Mouse (Mus musculus) cortical plate, adult 2 months (tissue): ENCODE measurements around the gene Lin52. TPM values are rescaled to one million over a fixed set of nuclear protein-coding genes. Genes with fewer than 3 reads are reported as not detected.
A peak's percentile ranks its signal among the peaks of the same experiment; 100 is the strongest.

Experiments
- H3K27ac ChIP-seq: fragments of 200-500 bp; 2 replicates; pipeline ENCODE4 v1.5.1; 2012; ENCODE audit warnings: low read length, control low read depth, inconsistent platforms; ENCODE audit not compliant: insufficient read depth
- H3K4me1 ChIP-seq: fragments of 200-500 bp; 2 replicates; pipeline ENCODE4 v1.6.1; 2011; ENCODE audit warnings: low read length; ENCODE audit not compliant: control insufficient read depth, insufficient read depth
- H3K4me3 ChIP-seq: fragments of 200-500 bp; 2 replicates; pipeline ENCODE4 v1.5.1; 2011; ENCODE audit warnings: mild to moderate bottlenecking, low read length, control low read depth; ENCODE audit not compliant: insufficient read depth
- CTCF ChIP-seq: fragments of 200-500 bp; IDR thresholded peaks from 2 replicates; pipeline ENCODE4 v1.5.1; 2011; ENCODE audit warnings: mild to moderate bottlenecking, control low read depth, low read length; ENCODE audit not compliant: insufficient read depth; ENCODE audit errors: extremely low read depth
- POLR2A ChIP-seq: fragments of 200-500 bp; IDR thresholded peaks from 2 replicates; pipeline ENCODE4 v1.6.1; 2011; ENCODE audit warnings: mild to moderate bottlenecking, low read length, control low read depth; ENCODE audit not compliant: insufficient read depth; ENCODE audit errors: extremely low read depth
- polyA plus RNA-seq: library from polyadenylated mRNA; depleted of rRNA; stranded (reverse); fragments of >200 nt; gene quantifications from 2 replicates; pipeline ENCODE4 v1.2.3, GENCODE M21; 2012

Lin52 gene
- polyA plus RNA-seq, 1 experiment = 41.0 TPM

DNA sequence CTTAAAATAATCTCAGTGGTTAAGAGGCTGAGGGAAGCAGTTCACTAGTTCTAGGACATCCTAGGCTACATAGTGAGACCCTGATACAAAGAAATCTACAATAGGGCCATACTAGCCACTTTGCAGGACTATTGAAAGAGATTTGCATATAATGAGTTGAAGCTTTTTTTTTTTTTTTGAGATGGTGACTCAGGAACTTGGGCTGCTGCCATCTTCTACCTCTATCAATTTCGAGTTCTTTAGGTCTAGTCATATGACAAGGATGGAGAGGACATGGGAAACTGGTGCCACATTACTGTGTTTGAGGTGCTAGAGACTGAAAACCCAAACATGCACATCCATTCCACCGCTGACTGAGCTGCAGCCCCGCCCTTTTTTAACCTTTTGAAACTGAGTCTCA is 27.2 kb upstream of the Lin52 start:
- Histone ChIP-seq H3K4me3 (no peak overlapping the region), H3K4me1 (no peaks in the 10 kb centered on the region), H3K27ac (no peak overlapping the region)
- TF ChIP-seq CTCF (no peak), POLR2A (no peak)

- no peak for TF ChIP-seq POLR2A
- TF ChIP-seq CTCF = no peak
- no peaks in the 10 kb centered on the region for H3K4me1 ChIP-seq
- no peak overlapping the region for H3K27ac ChIP-seq
- no peak overlapping the region for H3K4me3 ChIP-seq
Measured at GRCm38 (mm10) chr12:84429825-84430224, 21.4 kb upstream of the Lin52 start.

DNA sequence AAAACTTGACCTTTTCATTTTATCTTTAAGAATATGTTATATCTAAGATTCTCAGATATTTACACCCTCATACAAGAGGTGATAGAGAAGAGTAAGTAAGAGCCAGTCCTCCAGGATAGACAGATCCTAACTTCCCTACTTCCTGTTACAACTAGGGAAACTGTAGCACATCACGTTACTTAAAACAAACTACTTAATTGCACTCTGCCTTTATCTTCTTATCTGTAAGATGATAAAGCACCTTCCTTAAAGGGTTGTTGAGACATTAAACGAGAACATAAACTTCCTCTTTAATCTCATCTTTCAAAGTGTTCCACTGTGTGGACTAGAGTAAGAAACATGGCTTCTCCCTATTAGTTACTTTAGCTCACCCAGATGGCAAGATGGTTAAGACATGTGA is 12.5 kb upstream of the Lin52 start:
- H3K4me3 ChIP-seq = no peak overlapping the region

DNA sequence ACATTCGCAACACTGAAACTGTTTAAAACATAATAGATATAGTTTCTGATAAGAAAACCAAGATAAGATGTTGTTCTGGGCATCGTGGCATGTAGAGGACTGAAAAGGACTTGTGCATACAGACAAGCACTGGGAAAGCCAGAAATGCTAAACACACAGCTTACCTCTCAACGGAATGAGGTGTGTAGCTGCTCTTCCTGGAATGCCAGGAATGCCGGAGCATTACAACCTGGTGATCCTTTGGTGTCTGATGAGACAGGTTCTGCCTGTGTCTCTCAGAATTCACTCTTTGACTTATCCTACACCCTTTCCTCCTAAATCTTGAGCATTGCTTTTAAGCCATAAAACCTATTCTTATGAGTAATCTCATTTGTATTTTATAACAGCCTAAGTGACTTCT is 8.7 kb upstream of the Lin52 start:
- no peak for TF ChIP-seq CTCF
- TF ChIP-seq POLR2A = no peak
- Histone ChIP-seq H3K27ac (no peak overlapping the region), H3K4me3 (no peak overlapping the region), H3K4me1 (no peaks in the 10 kb centered on the region)

More for the DNA sequence above, 12.5 kb upstream of the Lin52 start:
- Histone ChIP-seq H3K4me1 (no peaks in the 10 kb centered on the region), H3K27ac (no peak overlapping the region)
- TF ChIP-seq POLR2A (no peak), CTCF (no peak)

DNA sequence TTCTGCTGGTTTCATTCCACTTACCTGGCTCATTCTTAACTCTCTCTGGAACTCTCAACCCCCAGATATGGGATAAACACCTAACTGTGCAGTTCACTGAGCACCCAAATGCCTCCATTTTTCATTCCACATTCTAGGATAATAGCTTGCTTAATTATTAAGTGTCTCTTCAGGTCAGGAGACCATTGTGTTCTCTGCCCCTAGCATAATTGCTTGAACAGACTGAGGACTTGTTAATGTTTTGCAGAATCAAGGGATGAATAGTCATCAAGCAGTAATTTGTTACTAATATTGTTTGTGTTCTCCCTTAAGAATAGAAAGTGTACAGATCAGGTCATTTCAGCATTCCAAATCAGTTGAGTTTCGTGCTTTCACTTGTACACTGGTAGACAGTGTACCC is 3.8 kb upstream of the Lin52 start:
- Histone ChIP-seq H3K4me1 (no peaks in the 10 kb centered on the region), H3K4me3 (no peak overlapping the region), H3K27ac (no peak overlapping the region)
- TF ChIP-seq POLR2A = no peak
- no peak for TF ChIP-seq CTCF

DNA sequence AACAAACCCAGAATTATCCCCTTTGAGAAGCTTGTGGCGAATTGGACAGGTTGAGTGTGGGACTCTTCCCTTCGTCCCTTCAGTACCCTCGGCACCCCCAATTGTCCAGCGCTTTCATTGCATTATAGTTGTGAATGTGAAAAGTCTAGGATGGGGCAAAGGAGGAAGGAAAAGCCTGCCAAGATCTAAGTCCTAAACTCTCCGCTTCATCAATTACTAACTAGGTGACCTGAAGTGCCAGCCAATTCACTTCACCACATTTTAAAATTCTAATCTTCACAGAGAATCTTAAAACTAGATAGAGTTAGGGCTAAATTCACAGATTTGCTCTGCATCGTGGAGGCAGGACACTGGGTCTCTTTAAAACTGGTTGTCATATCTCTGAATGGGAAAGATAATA is 3.0 kb upstream of the Lin52 start:
- TF ChIP-seq POLR2A = no peak
- no peak for TF ChIP-seq CTCF
- H3K4me3 ChIP-seq = no peak overlapping the region
- H3K4me1 ChIP-seq = no peaks in the 10 kb centered on the region
- H3K27ac ChIP-seq = no peak overlapping the region

- Histone ChIP-seq H3K4me3 (peak overlapping the region; percentile 49; the same call in 1 of the 2 replicates), H3K4me1 (no peaks in the 10 kb centered on the region), H3K27ac (no peak overlapping the region)
- TF ChIP-seq CTCF (no peak), POLR2A (no peak)
Measured at GRCm38 (mm10) chr12:84449887-84450286, 1.3 kb upstream of the Lin52 start.

GRCm38 (mm10) chr12:84450351-84450717 is 888 bp upstream of the Lin52 start:
- H3K4me1 ChIP-seq = no peaks in the 10 kb centered on the region
- 0 out of 2 replicates have a peak overlapping the region, but pooled peaks have one; percentile 9 for H3K27ac ChIP-seq
- TF ChIP-seq CTCF (no peak), POLR2A (no peak)
- peak overlapping the region; percentile 49 for H3K4me3 ChIP-seq

DNA sequence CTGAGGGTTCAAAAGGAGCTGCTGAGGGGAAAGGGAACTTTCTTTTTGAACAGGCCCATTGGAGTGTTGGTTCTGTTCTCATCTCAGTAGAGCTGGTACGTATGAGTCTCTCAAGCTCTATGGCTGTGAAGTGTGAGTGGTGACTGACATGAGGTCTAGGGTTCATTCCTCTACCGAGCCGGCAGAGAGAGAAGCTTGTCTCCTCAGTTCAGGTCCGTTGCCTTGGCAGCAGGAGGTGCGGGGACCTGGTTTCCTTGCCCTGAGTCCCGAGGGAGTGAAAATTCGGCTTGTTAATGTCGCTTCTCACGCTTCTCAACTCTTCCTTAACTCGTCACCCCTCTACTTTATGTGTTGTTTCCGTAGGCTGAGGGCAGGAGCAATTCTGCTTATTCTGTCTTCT is 579 bp downstream of the Lin52 start:
- no peak for TF ChIP-seq CTCF
- TF ChIP-seq POLR2A = no peak
- peak overlapping the region; percentile 49 for H3K4me3 ChIP-seq
- H3K4me1 ChIP-seq = no peaks in the 10 kb centered on the region
- 0 out of 2 replicates have a peak overlapping the region, but pooled peaks have one; percentile 12 for H3K27ac ChIP-seq

DNA sequence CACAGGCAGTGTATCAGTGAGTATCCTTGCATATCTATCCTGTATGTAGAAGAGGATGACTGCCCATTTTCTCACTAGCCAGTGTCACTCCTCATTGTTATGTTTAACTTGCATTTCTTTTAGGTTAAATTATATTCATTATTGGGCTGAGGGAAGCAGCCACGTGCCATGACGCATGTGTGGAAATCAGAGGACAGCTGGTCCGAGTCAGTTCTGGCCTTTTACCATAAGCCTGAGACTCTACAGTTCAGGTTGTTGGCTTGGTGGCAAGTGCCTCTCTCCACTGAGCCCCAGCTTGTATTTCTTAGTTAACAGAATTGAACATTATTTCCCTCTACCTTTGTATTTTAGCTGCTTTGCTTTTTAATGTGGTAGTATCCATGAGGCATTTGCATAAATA is 5.7 kb downstream of the Lin52 start:
- no peak for TF ChIP-seq CTCF
- TF ChIP-seq POLR2A = no peak
- Histone ChIP-seq H3K4me3 (no peak overlapping the region), H3K4me1 (no peaks in the 10 kb centered on the region; the same call in 1 of the 2 replicates), H3K27ac (no peak overlapping the region)

GRCm38 (mm10) chr12:84459845-84460244 is 8.6 kb downstream of the Lin52 start:
- H3K27ac ChIP-seq = no peak overlapping the region
- TF ChIP-seq CTCF (no peak), POLR2A (no peak)
- no peaks in the 10 kb centered on the region; the same call in 1 of the 2 replicates for H3K4me1 ChIP-seq
- no peak overlapping the region for H3K4me3 ChIP-seq
